Mouse (Mus musculus) gastrocnemius, adult 2 months (tissue): ENCODE results near the gene Pmpca. TPM values are rescaled to one million over a fixed set of nuclear protein-coding genes. Genes with fewer than 3 reads are reported as not detected.
A peak's percentile ranks its signal among the peaks of the same experiment; 100 is the strongest.

ENCODE experiments used
- DNase-seq: peaks from one replicate; pipeline ENCODE4 v3.0.0; 2022
- H3K27ac ChIP-seq: fragments of 200-600 bp; 2 replicates; pipeline ENCODE4 v1.8.1; 2022; ENCODE audit warnings: mild to moderate bottlenecking
- H3K4me3 ChIP-seq: fragments of 200-600 bp; 2 replicates; pipeline ENCODE4 v1.8.1; 2022; ENCODE audit warnings: mild to moderate bottlenecking, moderate library complexity
- CTCF ChIP-seq: fragments of 200-600 bp; IDR thresholded peaks from 2 replicates; pipeline ENCODE4 v1.8.1; 2022; ENCODE audit warnings: antibody characterized with exemption, mild to moderate bottlenecking, moderate library complexity
- intact Hi-C: fragments of 180-260 bp; cut with DNase I; formaldehyde crosslinking; loops from one replicate; pipeline ENCODE4 v1.15.1; 2025
- total RNA-seq, 2 experiments: library from RNA; stranded (reverse); gene quantifications; 2 replicates each; pipeline ENCODE4 v1.2.3; 2021

The Pmpca gene
- total RNA-seq, 2 experiments from 2014 or later, result 133 to 141 TPM

- peak overlapping the region; percentile 99 for H3K27ac ChIP-seq
- no peak for DNase-seq
- intact Hi-C loops, result loop anchor here (5.0 kb wide), 1 partner anchor 37 kb away; the partner anchor contains the start of gene Inpp5e
- peak overlapping the region; percentile 96 for H3K4me3 ChIP-seq
- no peak for TF ChIP-seq CTCF
These were observed 54.7 kb downstream of the Pmpca start for GRCm38 (mm10) chr2:26443876-26444275.

GRCm38 (mm10) chr2:26444368-26444767 is 55.2 kb downstream of the Pmpca start:
- DNase-seq, result no peak
- Histone ChIP-seq H3K27ac (peak overlapping the region; percentile 99), H3K4me3 (peak overlapping the region; percentile 96)
- intact Hi-C loops, result loop anchor here (5.0 kb wide), 1 partner anchor 37 kb away; the partner anchor contains the start of gene Inpp5e
- TF ChIP-seq CTCF, result no peak

GRCm38 (mm10) chr2:26444946-26445665 is 56.0 kb downstream of the Pmpca start, which contains the start of gene Sec16a:
Gene Sec16a (minus strand): TSS chr2:26445216.
- peak; percentile 23; the same call in 1 of the 2 replicates for TF ChIP-seq CTCF
- DNase-seq, result peak; percentile 100
- intact Hi-C loops, result loop anchor here (5.0 kb wide), 2 partner anchors 38 to 457 kb away; partner anchors contain the start of genes Inpp5e and Surf6
- H3K4me3 ChIP-seq, result peak within 1 kb of the TSS; percentile 96
- peak within 1 kb of the TSS; percentile 99 for H3K27ac ChIP-seq

GRCm38 (mm10) chr2:26445666-26446445 is 56.7 kb downstream of the Pmpca start:
- peak; percentile 96 for DNase-seq
- intact Hi-C loops, result loop anchor here (5.0 kb wide), 1 partner anchor 456 kb away; the partner anchor contains the start of gene Surf6

GRCm38 (mm10) chr2:26446671-26447070 is 57.5 kb downstream of the Pmpca start:
- Histone ChIP-seq H3K4me3 (peak overlapping the region; percentile 96), H3K27ac (peak overlapping the region; percentile 99)
- no peak for DNase-seq
- intact Hi-C loops, result loop anchor here (5.0 kb wide), 1 partner anchor 456 kb away; the partner anchor contains the start of gene Surf6
- no peak for TF ChIP-seq CTCF

More at GRCm38 (mm10) chr2:26445666-26446445, 56.7 kb downstream of the Pmpca start:
- TF ChIP-seq CTCF, result peak; percentile 14; the same call in 1 of the 2 replicates
- peak overlapping the region; percentile 99 for H3K27ac ChIP-seq
- peak overlapping the region; percentile 96 for H3K4me3 ChIP-seq

Other genes starting within 250 kb of the Pmpca start
- not detected for gene Lhx3, start 181.1 kb upstream of the Pmpca start, total RNA-seq
- gene Qsox2, start 151.8 kb upstream of the Pmpca start, total RNA-seq, result 1 to 10 TPM; 3.0 to 3.9 TPM
- gene Ccdc187, start 94.8 kb upstream of the Pmpca start, total RNA-seq, result not detected
- gene Gpsm1, start 73.8 kb upstream of the Pmpca start, total RNA-seq, result 1 to 10 TPM; 2.3 to 2.6 TPM
- 10 to 100 TPM; 18.0 to 22.7 TPM for gene Dnlz, start 37.2 kb upstream of the Pmpca start, total RNA-seq
- 1 to 10 TPM; 1.1 to 1.2 TPM for gene Card9, start 28.4 kb upstream of the Pmpca start, total RNA-seq
- gene Snapc4, start 8.7 kb upstream of the Pmpca start, total RNA-seq, result 1 to 10 TPM; 7.5 to 8.6 TPM
- gene Entr1, start within 50 bp of the Pmpca start, total RNA-seq, result 10 to 100 TPM; 25.2 to 33.1 TPM
- gene Inpp5e, start 19.9 kb downstream of the Pmpca start, total RNA-seq, result 1 to 10 TPM; 7.9 to 9.3 TPM
- 10 to 100 TPM; 27.2 to 30.4 TPM for gene Sec16a, start 55.9 kb downstream of the Pmpca start, total RNA-seq
- 10 to 100 TPM in 1 of 2 experiments, 1 to 10 TPM in 1; 6.9 to 11.9 TPM for gene Notch1, start 127.3 kb downstream of the Pmpca start, total RNA-seq
- 10 to 100 TPM; 34.4 to 53.7 TPM for gene Egfl7, start 190.7 kb downstream of the Pmpca start, total RNA-seq
- gene Gm20532, start 197.3 kb downstream of the Pmpca start, total RNA-seq, result not detected
- gene Agpat2, start 215.1 kb downstream of the Pmpca start, total RNA-seq, result 1 to 10 TPM; 2.8 to 7.3 TPM
- 1 to 10 TPM; 1.0 to 2.3 TPM for gene Fam69b, start 239.1 kb downstream of the Pmpca start, total RNA-seq